Mouse (Mus musculus): ENCODE data around the gene Hdgfl2. TPM values are rescaled to one million over a fixed set of nuclear protein-coding genes. Genes with fewer than 3 reads are reported as not detected.
"Not testable (repeated sequence)": the region's sequence is repeated elsewhere in the genome, so short reads cannot be mapped to it uniquely, and the experiment has no call there.

Gene Hdgfl2
- total RNA-seq, 2 experiments from 2014 or later, result 20.0 to 46.6 TPM

DNA sequence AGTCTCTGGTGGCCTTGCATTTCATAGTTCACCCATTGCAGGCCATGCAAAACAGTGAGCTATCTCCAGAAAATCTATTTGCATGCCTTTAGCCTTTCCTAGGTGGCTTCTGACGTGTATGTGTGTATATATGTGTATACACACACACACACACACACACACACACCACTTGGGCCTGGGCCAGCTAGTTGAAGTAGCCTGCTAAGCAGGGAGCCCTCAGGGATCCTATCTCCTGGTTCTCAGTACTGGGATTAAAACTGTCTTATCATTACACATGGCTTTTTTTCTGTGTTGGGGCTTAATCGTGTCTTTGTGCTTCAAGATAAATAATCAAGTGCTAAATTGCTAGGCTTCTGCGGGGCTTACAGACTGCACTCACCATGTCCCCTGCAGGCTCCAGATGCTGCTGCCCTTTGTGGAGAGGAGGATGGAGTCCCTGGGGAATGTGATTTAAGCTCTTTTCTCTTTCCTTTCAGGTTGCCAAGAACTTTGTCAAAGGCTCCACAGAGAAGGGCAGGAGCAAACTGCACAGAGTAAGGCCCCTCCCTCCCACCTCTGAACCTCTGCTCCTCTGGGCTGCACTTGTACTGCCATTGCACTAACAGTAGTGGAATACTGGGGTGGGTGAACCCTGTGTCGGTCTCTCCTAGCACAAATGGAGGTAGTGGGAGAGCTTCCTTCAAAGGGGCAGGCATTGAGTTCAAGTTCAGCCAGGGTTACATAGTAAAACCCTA lies 23.3 kb upstream of the Hdgfl2 start:
- no peak for ATAC-seq (replicated peaks; ENCODE audit: low FRiP score, poor library complexity, severe bottlenecking)

DNA sequence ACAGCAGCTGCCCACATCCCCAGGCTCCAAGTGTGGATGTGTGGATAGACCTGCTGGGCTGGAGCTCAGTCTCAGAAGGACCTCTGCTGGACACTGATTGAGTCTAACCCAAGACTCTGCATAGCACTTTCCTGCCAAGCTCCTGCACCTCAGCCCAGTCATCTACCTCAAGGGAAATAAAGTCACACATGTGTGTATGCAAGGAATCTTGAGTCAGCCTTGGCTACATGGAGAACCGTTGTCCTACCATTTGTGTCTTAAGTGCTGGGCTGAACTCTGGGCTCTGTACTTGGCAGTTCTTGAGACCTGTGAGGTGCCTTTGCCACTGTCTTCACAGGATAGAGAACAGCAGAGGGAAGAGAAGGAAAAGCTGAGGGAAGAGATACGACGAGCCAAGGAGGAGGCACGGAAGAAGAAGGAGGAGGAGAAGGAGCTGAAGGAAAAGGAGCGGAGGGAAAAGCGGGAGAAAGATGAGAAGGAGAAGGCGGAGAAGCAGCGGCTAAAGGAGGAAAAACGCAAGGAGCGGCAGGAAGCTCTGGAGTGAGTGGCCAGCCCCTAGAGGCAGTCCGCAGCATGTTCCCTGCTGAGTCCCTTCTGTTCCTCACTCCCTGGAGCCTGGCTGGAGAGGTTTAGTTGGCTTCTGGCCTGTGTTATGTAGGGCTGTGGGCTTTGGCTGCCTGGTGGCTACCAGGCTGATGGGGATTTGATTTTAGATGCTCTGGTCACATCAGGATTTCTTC lies 21.9 kb upstream of the Hdgfl2 start:
- ATAC-seq (replicated peaks; ENCODE audit: low FRiP score, poor library complexity, severe bottlenecking), result no peak

DNA sequence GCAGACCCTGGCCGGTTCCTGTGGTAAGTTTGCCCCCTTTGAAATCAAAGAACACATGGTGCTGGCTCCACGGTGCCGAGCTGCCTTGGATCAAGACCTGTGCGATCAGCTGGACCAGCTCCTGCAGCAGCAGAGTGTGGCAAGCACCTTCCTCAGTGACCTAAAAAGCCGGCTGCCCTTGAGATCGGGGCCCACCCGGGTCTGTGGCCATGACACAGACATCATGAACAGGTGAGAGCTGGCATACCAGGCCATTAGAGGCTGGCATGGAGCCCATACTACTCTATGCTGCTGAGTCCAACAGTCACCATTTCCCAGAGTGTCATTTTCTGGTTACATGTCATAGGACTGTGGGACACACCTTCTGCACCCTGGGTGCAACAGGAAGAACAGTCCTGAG lies 17.4 kb upstream of the Hdgfl2 start:
- ATAC-seq (replicated peaks; ENCODE audit: low FRiP score, poor library complexity, severe bottlenecking), result no peak

DNA sequence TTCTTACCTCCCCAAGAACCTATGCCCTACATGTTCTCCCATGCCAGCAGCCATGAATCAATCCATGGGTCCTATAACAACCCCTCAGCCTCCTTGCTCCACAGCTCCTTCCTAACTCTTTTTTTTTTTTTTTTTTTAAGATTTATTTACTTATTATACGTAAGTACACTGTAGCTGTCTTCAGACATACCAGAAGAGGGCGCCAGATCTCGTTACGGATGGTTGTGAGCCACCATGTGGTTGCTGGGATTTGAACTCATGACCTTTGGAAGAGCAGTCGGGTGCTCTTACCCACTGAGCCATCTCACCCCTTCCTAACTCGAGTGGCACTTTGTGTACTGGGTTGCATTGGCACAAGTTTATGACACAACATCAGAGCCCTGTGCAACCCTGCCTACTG lies 13.7 kb upstream of the Hdgfl2 start:
- not testable (repeated sequence) for ATAC-seq (replicated peaks; ENCODE audit: low FRiP score, poor library complexity, severe bottlenecking)

DNA sequence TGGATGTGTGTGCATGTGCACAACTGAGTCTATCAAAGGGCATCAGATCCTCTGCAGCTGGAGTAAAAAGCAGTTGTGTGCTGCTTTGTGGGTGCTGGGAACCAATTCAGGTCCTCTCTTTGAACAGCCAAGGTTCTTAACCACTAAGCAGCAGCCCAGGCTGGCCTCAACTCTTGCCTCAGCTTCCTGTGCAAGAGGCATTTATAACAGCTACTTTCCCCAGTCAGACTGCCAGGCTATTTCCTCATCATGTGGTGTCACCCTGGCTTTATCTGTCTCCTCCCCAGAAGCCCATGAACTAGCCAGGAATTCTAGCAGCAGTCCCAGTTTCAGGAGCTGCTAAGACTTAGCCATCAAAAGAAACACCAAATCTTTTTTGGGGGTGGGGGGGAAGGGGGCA lies 13.0 kb upstream of the Hdgfl2 start:
- no peak for ATAC-seq (replicated peaks; ENCODE audit: low FRiP score, poor library complexity, severe bottlenecking)

DNA sequence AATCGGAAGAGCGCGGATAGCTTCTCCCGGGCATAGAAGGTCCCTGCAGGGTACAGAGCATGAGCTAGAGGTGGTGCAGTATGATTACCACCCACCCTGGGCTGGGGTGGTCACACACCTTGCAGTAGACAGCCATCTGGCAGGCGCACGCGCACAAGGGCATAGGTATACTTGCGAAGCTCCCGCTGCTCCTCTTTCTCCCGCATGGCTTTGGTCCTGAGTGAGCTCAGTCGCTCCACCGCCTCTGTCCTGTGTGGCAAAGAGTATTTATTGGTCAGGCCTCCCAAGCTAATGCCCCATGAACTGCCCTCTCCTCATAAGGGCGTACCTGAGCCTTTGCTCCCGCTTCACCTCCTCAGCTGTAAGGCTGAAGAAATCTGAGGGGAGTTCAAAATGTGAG lies 10.4 kb upstream of the Hdgfl2 start:
- ATAC-seq (replicated peaks; ENCODE audit: low FRiP score, poor library complexity, severe bottlenecking), result no peak

- no peak for ATAC-seq (replicated peaks; ENCODE audit: low FRiP score, poor library complexity, severe bottlenecking)
These were observed 8.3 kb upstream of the Hdgfl2 start for GRCm38 (mm10) chr17:56071126-56071525.

GRCm38 (mm10) chr17:56072243-56072642 lies 7.2 kb upstream of the Hdgfl2 start:
- no peak for ATAC-seq (replicated peaks; ENCODE audit: low FRiP score, poor library complexity, severe bottlenecking)

DNA sequence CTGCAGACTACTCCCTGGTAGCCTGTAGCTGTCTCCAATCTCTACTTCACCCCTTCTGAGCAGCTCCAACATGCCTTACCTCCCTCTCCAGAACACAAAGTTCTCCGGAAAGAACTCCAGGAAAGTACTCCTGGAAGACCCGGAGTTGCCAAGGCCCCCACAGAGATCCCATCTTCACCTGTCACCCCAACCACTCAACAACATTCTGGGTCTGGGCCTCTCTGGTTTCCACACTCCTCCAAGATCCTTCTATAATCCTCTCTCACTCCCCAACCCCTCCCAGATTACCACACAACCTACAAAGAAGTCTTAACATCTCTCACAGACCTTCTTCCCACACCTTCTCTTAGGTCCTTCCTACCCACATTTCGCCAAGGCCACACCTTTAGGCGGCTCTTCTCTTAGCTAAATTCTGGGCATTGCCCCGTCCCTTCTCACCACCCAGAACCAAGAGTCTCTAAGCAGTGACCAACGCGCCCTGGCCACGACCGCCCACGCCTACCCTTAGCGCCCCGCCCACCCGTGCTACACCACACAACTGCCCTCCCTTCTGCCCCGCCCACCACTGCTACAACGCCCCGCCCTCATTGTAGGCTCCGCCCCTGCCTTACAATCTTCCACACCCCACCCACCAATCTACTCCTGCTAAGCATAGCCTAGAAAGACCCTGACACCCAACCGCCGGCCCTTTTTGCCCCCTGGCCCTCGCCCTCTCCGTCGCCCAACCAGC lies 5.2 kb upstream of the Hdgfl2 start:
- ATAC-seq (replicated peaks; ENCODE audit: low FRiP score, poor library complexity, severe bottlenecking), result peak; percentile 36

DNA sequence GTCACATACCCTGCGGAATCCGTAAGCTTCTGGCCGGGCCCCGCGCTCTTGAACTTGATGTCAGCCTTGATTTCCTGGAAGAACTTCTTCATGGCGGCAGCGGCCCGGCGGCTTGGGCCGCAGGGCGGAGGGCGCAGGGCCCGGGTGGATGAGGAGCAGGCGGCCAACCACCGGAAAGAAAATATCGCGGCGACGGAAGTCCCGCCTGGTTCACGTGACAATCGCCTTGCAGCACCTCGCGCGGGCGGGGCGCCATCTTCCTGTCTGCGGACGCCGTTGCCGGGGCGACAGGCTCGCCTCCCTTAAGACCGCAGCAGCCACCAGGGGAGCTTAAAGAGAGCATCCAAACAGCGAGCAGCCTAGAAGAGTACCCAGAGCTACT lies 4.6 kb upstream of the Hdgfl2 start, which contains the start of gene Ubxn6:
Gene Ubxn6, minus strand, starts transcription at position 202 of the 382 bp plus-strand sequence.
- ATAC-seq (replicated peaks; ENCODE audit: low FRiP score, poor library complexity, severe bottlenecking), result peak; percentile 57

DNA sequence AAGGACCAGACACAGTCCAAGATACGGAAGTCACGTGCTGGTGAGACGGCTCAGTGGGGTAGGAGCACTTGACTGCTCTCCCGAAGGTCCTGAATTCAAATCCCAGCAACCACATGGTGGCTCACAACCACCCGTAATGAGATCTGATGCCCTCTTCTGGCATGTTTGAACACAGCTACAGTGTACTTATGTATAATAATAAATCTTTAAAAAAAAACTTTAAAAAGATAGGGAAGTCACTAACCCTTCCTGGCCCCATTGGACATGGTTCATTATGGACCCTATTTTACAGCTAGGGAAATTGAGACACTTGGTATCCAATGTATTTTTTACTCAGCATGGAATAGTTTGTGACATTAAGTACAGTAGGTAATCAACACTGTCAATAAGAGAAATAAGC lies 1.9 kb upstream of the Hdgfl2 start:
- ATAC-seq (replicated peaks; ENCODE audit: low FRiP score, poor library complexity, severe bottlenecking), result no peak

GRCm38 (mm10) chr17:56078361-56078760 lies 1.1 kb upstream of the Hdgfl2 start:
- not testable (repeated sequence) for ATAC-seq (replicated peaks; ENCODE audit: low FRiP score, poor library complexity, severe bottlenecking)

DNA sequence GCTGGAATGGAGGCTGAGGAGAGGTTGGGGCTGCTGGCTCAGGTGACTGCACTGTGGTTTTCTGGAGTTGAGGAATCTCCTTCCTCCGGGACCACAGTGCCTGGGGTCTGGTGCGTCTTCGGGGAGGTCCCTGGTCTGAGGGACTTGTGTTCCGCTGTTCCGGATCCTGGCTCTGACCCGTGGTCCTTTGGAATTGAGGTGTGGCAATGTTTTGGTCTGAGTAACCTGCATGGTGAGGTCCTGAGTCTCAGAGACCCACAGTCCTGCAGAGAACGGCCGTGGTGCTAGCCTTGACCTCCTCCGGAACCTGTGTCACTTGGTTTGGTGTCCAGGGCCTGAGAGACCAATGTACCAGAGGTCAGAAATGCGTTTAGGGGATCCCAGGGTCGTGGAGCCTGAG lies 487 bp downstream of the Hdgfl2 start:
- ATAC-seq (replicated peaks; ENCODE audit: low FRiP score, poor library complexity, severe bottlenecking), result no peak

DNA sequence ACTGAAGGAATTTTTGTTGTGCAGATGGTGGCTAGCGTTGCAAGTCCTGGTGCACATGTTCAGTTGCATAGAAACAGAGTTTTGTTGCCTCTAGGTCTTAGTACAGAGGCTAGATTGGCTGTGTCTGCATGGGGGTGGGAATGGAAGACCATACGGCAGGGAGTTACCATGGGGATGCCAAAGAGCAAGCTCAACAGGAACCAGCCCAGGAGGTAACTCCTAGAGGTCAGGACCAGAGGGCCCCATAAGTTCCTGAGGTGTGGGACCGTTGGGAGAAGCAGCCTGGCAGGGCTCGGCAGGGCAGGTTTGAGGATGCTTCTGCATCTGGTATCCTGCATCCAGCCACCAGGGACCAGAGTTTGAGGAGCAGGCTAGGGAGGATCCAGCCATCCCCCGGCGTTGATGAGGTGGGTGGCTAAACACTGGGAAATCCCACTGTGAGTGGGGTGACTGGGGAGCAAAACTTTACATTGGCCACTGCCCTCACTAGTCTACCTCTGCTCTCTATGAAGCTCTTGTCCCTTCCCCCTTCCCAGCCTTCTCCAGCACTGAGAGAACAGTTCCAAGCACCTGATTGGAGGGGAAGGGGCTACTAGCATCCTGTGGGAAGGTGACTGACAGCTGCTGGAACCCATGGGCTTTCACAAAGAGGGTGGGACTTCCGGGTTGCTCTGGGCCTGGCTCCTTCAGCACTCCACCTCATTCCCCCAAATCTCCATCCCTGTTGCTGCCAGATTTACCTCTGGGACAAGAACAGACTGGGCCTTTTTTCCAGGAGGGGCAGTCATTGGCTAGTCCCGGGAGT lies 1.5 kb downstream of the Hdgfl2 start:
- ATAC-seq (replicated peaks; ENCODE audit: low FRiP score, poor library complexity, severe bottlenecking), result no peak

DNA sequence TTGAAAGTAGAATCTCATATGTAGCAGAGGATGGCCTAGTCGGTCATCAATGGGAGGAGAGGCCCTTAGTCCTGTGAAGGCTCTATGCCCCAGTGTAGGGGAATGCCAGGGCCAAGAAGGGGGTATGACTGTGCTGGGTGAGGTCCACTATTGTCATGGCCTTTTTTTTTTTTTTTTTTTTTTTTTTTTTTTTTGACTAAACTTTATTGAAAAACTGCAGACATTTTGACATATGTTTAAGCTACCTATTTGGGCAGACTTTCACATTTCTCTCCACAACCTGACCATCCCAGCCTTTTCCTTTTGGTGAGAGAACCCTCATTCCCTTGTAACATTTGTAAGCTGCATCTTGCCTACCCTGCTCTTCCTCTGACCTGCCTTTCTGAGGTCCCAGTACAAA lies 12.9 kb downstream of the Hdgfl2 start:
- no peak for ATAC-seq (replicated peaks; ENCODE audit: low FRiP score, poor library complexity, severe bottlenecking)

- no peak for ATAC-seq (replicated peaks; ENCODE audit: low FRiP score, poor library complexity, severe bottlenecking)
These were observed 13.4 kb downstream of the Hdgfl2 start for GRCm38 (mm10) chr17:56092794-56093193.

GRCm38 (mm10) chr17:56096883-56097282 lies 17.4 kb downstream of the Hdgfl2 start:
- no peak for ATAC-seq (replicated peaks; ENCODE audit: low FRiP score, poor library complexity, severe bottlenecking)

DNA sequence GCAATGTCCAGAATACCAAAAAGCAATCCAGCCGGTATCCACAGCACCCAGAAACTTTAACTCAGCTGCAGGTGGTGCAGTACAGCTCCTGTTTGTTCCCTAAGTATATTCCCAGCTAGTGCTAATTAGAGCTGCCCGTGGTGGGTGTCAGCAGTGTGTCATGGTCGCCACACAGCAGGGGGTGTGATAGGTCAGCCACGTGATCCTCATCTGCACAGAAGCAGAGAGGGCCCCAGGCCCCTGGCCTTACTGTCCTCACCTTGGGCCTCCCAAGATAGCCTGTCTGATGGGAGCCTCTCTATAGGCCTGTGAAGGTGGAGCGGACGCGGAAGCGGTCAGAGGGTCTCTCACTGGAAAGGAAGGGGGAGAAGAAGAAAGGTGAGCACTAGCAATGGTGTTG lies 18.7 kb downstream of the Hdgfl2 start:
- no peak for ATAC-seq (replicated peaks; ENCODE audit: low FRiP score, poor library complexity, severe bottlenecking)

- ATAC-seq (replicated peaks; ENCODE audit: low FRiP score, poor library complexity, severe bottlenecking), result no peak
These were observed 19.5 kb downstream of the Hdgfl2 start for GRCm38 (mm10) chr17:56098711-56099572.

Data from erythroblast, adult 5-6 weeks (primary cell).